10 mouse cellular contexts compared by ENCODE assay signal in the genomic region with DNA sequence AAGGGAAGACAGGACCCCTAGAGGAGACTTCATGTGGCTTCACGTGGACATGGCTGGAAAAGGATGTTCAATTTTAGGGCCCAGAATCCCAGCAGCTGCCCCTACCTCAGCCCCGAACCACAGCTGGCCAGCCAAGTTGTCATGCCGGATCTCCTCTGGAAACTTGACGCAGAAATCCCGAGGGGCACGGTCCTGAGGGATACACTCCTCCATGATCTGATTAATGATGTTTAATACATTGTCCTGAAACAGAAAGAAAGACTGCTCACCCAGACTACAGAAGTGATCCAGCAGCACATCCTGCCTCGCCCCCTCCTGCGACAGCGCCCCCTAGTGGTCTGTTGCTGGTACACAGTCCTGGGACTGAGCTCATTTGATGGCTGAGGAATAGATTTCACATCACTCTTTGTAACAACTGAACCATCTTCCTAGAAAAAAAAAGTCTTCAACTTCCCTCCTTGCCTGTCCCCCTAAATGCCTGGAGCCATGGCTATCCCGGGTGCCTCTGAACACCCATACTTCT. TPM values are rescaled to one million over a fixed set of nuclear protein-coding genes. Genes with fewer than 3 reads are reported as not detected.
DNase-seq lines count a peak whose midpoint lies in the region; ATAC-seq and TF ChIP-seq lines count a peak whose summit lies in the region.
"Had no signal": no experiment of that assay in that cellular context is flagged by ENCODE, and none has a peak within 500 bp of the region (broad histone marks: within the 10 kb centered on the region; RNA-seq: fewer than 3 reads in every experiment).

No protein-coding gene starts in this region.

- no peak for ATAC-seq in Patski
- peak; percentile 53; the same call in 1 of the 2 replicates for ATAC-seq in megakaryocyte-erythroid progenitor cell, adult 5-6 weeks (replicated peaks; ENCODE audit: low FRiP score, low TSS enrichment, poor library complexity, severe bottlenecking)
- no peak for ATAC-seq in frontal cortex, adult (ENCODE audit: low TSS enrichment)

- TF ChIP-seq CTCF in Patski (IDR thresholded peaks at IDR 0.05) = peak; percentile 90

- CTCF ChIA-PET in Patski (lab: Charles Lee) = interaction anchor here (0.6 to 3.0 kb wide), 17 partner anchors 10 to 544 kb away, joined by 3 to 10 read pairs (median 4); no protein-coding TSS in a partner anchor

- H3K27me3 ChIP-seq in heart, embryonic 10.5 days (ENCODE audit: insufficient read depth, poor library complexity, severe bottlenecking) = peaks cover 39% of the 10 kb centered on the region
- H3K27me3 ChIP-seq in Patski = no peaks in the 10 kb centered on the region
- H3K27me3 ChIP-seq: embryonic facial prominence, embryonic 12.5 days had no signal

- peak; percentile 77 for DNase-seq in heart, embryonic 10.5 days (ENCODE audit: low spot score)
- no peak for DNase-seq in heart, adult 9 months (ENCODE audit: low spot score in 2 of 2)
- DNase-seq in A20 (ENCODE audit: low read depth, low spot score) = peak; percentile 79
- no peak for DNase-seq in Patski (ENCODE audit: low read depth, low spot score)
- peak; percentile 48 for DNase-seq in gastrocnemius, postnatal 14 days
- DNase-seq in thymus, postnatal 36 days = peak; percentile 81 to 82

- no peak overlapping the region for H3K4me3 ChIP-seq in heart, embryonic 10.5 days
- H3K4me3 ChIP-seq: embryonic facial prominence, embryonic 12.5 days had no signal

- in situ Hi-C loops in Patski (cut with MboI; ENCODE audit: low pct_unique_long_range_greater_than_20kb) = no loop called here

- 55% methylated on average over 10 of the region's 10 CpGs for WGBS in heart, embryonic 10.5 days

- H3K27ac ChIP-seq in heart, embryonic 10.5 days = no peak overlapping the region
- H3K27ac ChIP-seq: embryonic facial prominence, embryonic 12.5 days had no signal

- POLR2A ChIA-PET in Patski (lab: Charles Lee) = interaction anchor here (0.6 kb wide), 1 partner anchor 299 kb away, joined by 7 read pairs; no protein-coding TSS in a partner anchor

- H3K36me3 ChIP-seq in heart, embryonic 10.5 days = no peaks in the 10 kb centered on the region
- H3K36me3 ChIP-seq: embryonic facial prominence, embryonic 12.5 days had no signal

- H3K4me1 ChIP-seq in heart, embryonic 10.5 days = peaks cover 22% of the 10 kb centered on the region
- H3K4me1 ChIP-seq: embryonic facial prominence, embryonic 12.5 days had no signal

- intact Hi-C loops in gastrocnemius, postnatal 14 days (cut with DNase I; ENCODE audit: low total_unique reads) = loop anchor here (10.0 kb wide), 1 partner anchor 131 kb away; no protein-coding TSS in a partner anchor

- no peaks in the 10 kb centered on the region for H3K9me3 ChIP-seq in heart, embryonic 10.5 days
- H3K9me3 ChIP-seq: embryonic facial prominence, embryonic 12.5 days had no signal

RNA-seq across cellular contexts. Expression of a gene that starts 48.4 kb away (rescaled TPM):
- 21.6 and 22.5 TPM in 2 replicates for polyA plus RNA-seq in heart, embryonic 10.5 days (2016; fragmentation: Nextera tagmentation; extraction: Ambion mirVana)
- 60.1 TPM for polyA plus RNA-seq in Patski (2021)
- total RNA-seq in gastrocnemius, postnatal 14 days (2021) = 10 to 100 TPM; 46.3 to 56.6 TPM
- total RNA-seq in megakaryocyte-erythroid progenitor cell, adult 5-6 weeks (2014; fragmentation: Nextera tagmentation) = 32.3 and 34.4 TPM in 2 replicates
- total RNA-seq in megakaryocyte-erythroid progenitor cell, adult 5-6 weeks (2017) = 9.5 and 14.7 TPM in 2 replicates

RNA-seq across cellular contexts. Expression of a gene that starts 52.3 kb away (rescaled TPM):
- 0.52 and 0.93 TPM in 2 replicates for polyA plus RNA-seq in heart, embryonic 10.5 days (2016; fragmentation: Nextera tagmentation; extraction: Ambion mirVana)
- 1.6 TPM for polyA plus RNA-seq in Patski (2021)
- total RNA-seq in gastrocnemius, postnatal 14 days (2021) = 1 to 10 TPM in 1 of 2 experiments, under 1 TPM in 1; 0.66 to 1.2 TPM
- not detected in 2 replicates for total RNA-seq in megakaryocyte-erythroid progenitor cell, adult 5-6 weeks (2014; fragmentation: Nextera tagmentation)
- not detected in 2 replicates for total RNA-seq in megakaryocyte-erythroid progenitor cell, adult 5-6 weeks (2017)

RNA-seq across cellular contexts. Expression of a gene that starts 52.4 kb away (rescaled TPM):
- 0.12 TPM in 1 of 2 replicates, not detected in the other for polyA plus RNA-seq in heart, embryonic 10.5 days (2016; fragmentation: Nextera tagmentation; extraction: Ambion mirVana)
- polyA plus RNA-seq in Patski (2021) = not detected
- total RNA-seq in gastrocnemius, postnatal 14 days (2021) = under 1 TPM in 1 of 2 experiments, not detected in 1; 0.16 TPM
- total RNA-seq in megakaryocyte-erythroid progenitor cell, adult 5-6 weeks (2014; fragmentation: Nextera tagmentation) = not detected in 2 replicates
- total RNA-seq in megakaryocyte-erythroid progenitor cell, adult 5-6 weeks (2017) = not detected in 2 replicates
- polyA plus RNA-seq: embryonic facial prominence, embryonic 12.5 days; liver, embryonic 16.5 days had no signal

Comparison
In these comparisons a context has a peak if more than half of its experiments do, and no peak if none do; other contexts are left out.
1. DNase-seq: peak in heart, embryonic 10.5 days (single experiment), A20 (single experiment), gastrocnemius, postnatal 14 days (single experiment) and thymus, postnatal 36 days (2 of 2); none in heart, adult 9 months (0 of 2) and Patski (single experiment).